Mouse (Mus musculus) limb, embryonic 13.5 days (tissue): ENCODE measurements around the gene Dcun1d1. TPM values are rescaled to one million over a fixed set of nuclear protein-coding genes. Genes with fewer than 3 reads are reported as not detected.

ENCODE experiments used
- ATAC-seq: fragments of 200-750 bp; cut with Nextera tagmentation; 2 replicates; pipeline ENCODE4 v1.8.0; 2017; ENCODE audit warnings: low read depth, moderate number of reproducible peaks, moderate TSS enrichment; ENCODE audit not compliant: low FRiP score
- H3K27ac ChIP-seq: fragments of 300-500 bp; sonication (generic); 2 replicates; pipeline ENCODE4 v1.5.1; 2015; ENCODE audit warnings: inconsistent platforms, mild to moderate bottlenecking, moderate library complexity
- H3K27me3 ChIP-seq: fragments of 300-500 bp; sonication (generic); 2 replicates; pipeline ENCODE4 v1.6.1; 2015; ENCODE audit warnings: mild to moderate bottlenecking, inconsistent platforms
- H3K36me3 ChIP-seq: fragments of 300-500 bp; sonication (generic); 2 replicates; pipeline ENCODE4 v1.6.1; 2015; ENCODE audit warnings: inconsistent platforms, mild to moderate bottlenecking, moderate library complexity
- H3K4me1 ChIP-seq: fragments of 300-500 bp; sonication (generic); 2 replicates; pipeline ENCODE4 v1.6.1; 2015; ENCODE audit warnings: inconsistent platforms
- H3K4me2 ChIP-seq: fragments of 300-500 bp; sonication (generic); replicated peaks from 2 replicates; pipeline ENCODE4 v1.6.1; 2015; ENCODE audit warnings: inconsistent platforms, mild to moderate bottlenecking, moderate library complexity
- H3K4me3 ChIP-seq: fragments of 300-500 bp; sonication (generic); 2 replicates; pipeline ENCODE4 v1.5.1; 2015; ENCODE audit warnings: moderate library complexity, mild to moderate bottlenecking, inconsistent platforms
- H3K9ac ChIP-seq: fragments of 300-500 bp; sonication (generic); 2 replicates; pipeline ENCODE4 v1.6.1; 2015; ENCODE audit warnings: mild to moderate bottlenecking, inconsistent platforms
- H3K9me3 ChIP-seq: fragments of 300-500 bp; sonication (generic); 2 replicates; pipeline ENCODE4 v1.6.1; 2016; ENCODE audit warnings: inconsistent platforms
- WGBS: fragments of 180-500 bp; shearing (Covaris S2); methylation state at CpG from one replicate; pipeline ENCODE4 v1.1.7; 2015; 5-methylcytosine and 5-hydroxymethylcytosine counted together
- polyA plus RNA-seq: library from polyadenylated mRNA; unstranded; fragments of >200 nt; fragmentation: Nextera tagmentation; extraction: Ambion mirVana; gene quantifications from 2 replicates; pipeline ENCODE4 v1.2.1, GENCODE M21; 2015

Gene Dcun1d1
- polyA plus RNA-seq, 1 experiment from 2014 or later: 112 TPM

DNA sequence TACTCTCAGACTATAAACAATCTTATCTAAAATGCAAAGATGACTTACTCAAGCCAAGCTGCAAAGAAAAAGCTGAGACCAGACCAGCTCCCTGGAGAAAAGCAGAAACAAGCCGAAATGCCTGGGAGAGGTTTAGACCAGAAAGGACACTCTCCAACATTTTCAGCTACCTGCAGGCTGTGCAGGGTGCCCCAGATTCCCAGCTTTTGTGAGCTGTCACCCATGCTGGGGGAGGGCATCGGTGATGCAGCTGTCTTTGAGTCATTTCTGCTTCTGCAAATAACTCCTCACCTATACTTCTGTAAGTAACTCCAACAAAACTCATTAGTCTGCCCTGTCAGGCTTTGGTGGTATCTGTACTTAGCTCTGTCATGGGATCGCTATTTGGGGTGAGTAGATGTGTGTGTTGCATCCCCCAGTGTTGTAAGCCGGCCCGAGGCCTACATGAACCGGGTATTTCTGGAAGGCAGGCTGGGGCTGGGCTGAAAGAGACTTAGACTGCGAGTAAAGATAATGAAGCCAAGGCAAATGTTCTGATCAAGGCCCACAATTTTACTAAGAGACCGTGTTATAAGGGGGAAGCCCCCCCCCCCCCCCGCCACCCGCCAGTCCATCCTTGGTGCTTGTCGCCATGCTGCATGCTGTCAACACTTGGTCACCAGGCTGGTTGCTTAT, 17.8 kb upstream of the Dcun1d1 start:
- Histone ChIP-seq H3K27me3 (no peaks in the 10 kb centered on the region), H3K27ac (no peak overlapping the region), H3K9me3 (no peaks in the 10 kb centered on the region), H3K36me3 (peaks cover 34% of the 10 kb centered on the region), H3K4me2 (no peak overlapping the region), H3K4me1 (0 out of 2 replicates have a peak, but pooled peaks cover 7% of the 10 kb centered on the region), H3K9ac (no peak overlapping the region), H3K4me3 (no peak overlapping the region)
- WGBS: 95% methylated on average over 10 of the region's 11 CpGs
- no peak for ATAC-seq

DNA sequence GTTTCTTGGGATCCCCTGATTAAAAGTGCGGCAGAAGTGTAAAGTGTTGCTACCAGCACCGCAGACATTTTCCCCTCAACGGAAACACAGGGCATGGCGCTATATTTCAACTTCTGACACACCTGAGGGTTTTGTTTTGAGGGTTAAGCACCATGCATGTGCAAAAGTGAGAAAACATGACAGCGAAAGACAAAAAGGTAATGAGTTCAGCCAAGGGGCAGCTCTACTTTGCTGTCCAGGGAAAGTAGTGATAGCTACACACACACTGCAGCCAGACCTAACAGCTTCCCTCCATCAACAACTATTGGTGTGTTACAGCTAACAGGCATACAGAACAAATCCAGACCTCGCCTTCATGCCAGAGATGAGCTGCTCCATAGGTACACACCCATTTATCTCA, 16.6 kb upstream of the Dcun1d1 start:
- Histone ChIP-seq H3K36me3 (peaks cover 23% of the 10 kb centered on the region), H3K4me3 (no peak overlapping the region), H3K27ac (no peak overlapping the region), H3K27me3 (no peaks in the 10 kb centered on the region), H3K9me3 (no peaks in the 10 kb centered on the region), H3K4me1 (0 out of 2 replicates have a peak, but pooled peaks cover 7% of the 10 kb centered on the region), H3K9ac (no peak overlapping the region), H3K4me2 (no peak overlapping the region)
- no peak for ATAC-seq
- WGBS: 89% methylated on average over 6 of the region's 6 CpGs

DNA sequence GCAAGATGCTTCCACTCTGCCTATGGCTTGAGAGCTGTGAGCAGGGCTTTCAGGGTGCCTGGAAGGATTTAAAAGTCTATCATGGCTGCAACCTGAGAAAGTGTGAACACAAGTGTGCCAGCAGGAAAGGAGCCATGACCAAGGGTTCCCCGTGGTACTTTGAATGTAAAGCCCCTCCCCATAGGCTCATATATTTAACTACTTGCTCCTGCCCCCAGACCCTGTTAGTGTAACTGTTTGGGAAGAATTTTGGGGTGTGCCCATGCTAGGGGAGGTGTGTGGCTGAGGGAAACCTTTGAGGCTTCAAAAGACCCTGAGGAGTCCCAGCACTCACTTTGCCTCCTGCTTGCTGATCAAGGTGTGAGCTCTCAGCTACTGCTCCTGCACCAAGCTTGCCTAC, 15.9 kb upstream of the Dcun1d1 start:
- ATAC-seq: peak; percentile 60; the same call in 1 of the 2 replicates
- H3K9ac ChIP-seq: no peak overlapping the region

DNA sequence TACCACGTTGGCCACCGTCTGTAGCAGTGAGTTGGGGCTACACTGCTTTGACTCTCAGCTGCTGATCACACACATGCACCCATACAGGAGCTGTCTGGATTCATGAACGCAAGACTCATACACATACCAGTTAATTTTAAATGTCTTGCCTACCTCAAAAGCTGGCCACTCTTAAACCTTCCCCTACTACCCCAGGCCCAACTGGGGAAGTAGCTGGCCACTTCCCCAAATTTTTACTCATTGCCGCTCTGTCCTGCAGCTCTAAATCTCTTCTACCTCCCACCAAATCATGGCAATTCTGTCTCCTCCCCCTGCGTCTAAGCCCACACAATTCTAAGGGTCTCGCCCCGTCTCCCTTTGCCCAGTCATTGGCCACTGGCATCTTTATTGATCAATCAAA, 11.0 kb upstream of the Dcun1d1 start:
- H3K4me2 ChIP-seq: no peak overlapping the region
- H3K4me3 ChIP-seq: no peak overlapping the region
- H3K9ac ChIP-seq: no peak overlapping the region
- no peak overlapping the region for H3K27ac ChIP-seq
- H3K4me1 ChIP-seq: 0 out of 2 replicates have a peak, but pooled peaks cover 4% of the 10 kb centered on the region
- no peaks in the 10 kb centered on the region for H3K36me3 ChIP-seq
- no peaks in the 10 kb centered on the region for H3K27me3 ChIP-seq
- H3K9me3 ChIP-seq: no peaks in the 10 kb centered on the region
- no peak for ATAC-seq
- WGBS: 92% methylated on average over 7 of the region's 7 CpGs

More for the DNA sequence above, 15.9 kb upstream of the Dcun1d1 start:
- H3K4me3 ChIP-seq: no peak overlapping the region
- H3K9me3 ChIP-seq: no peaks in the 10 kb centered on the region
- H3K36me3 ChIP-seq: peaks cover 18% of the 10 kb centered on the region
- H3K27ac ChIP-seq: no peak overlapping the region
- WGBS: 11% methylated on average over 1 of the region's 1 CpGs
- no peaks in the 10 kb centered on the region for H3K27me3 ChIP-seq
- H3K4me1 ChIP-seq: 0 out of 2 replicates have a peak, but pooled peaks cover 7% of the 10 kb centered on the region
- H3K4me2 ChIP-seq: no peak overlapping the region

DNA sequence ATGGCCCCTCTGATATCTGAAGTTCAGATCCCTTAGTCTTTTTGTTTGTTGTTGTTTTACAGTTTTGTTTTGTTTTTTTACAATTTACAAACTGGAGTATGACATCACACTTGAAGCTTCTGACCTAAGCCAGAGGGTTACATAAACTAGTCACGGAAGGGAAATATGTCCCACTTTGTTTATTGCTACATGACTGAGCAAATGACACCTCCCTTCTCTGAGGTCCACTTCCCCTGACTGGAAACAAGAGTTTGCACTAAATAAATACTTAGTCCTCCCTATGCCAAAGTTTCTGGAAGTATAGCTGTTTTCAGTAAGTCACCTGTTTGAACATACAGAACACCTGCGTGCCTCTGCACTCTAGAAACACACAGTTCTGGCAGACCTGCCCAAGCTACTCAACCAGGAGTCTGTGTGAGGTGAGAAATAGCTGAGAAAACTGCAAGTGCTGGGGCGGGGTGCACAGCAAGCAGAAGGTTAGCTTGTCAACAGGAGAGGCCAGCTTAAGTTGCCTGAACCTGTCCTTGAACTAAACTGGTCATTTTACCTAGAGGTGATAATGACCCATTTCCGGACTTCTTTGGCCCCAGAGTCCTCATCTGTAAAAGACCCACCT, 3.4 kb upstream of the Dcun1d1 start:
- Histone ChIP-seq H3K9ac (no peak overlapping the region), H3K4me3 (no peak overlapping the region), H3K27me3 (no peaks in the 10 kb centered on the region)

DNA sequence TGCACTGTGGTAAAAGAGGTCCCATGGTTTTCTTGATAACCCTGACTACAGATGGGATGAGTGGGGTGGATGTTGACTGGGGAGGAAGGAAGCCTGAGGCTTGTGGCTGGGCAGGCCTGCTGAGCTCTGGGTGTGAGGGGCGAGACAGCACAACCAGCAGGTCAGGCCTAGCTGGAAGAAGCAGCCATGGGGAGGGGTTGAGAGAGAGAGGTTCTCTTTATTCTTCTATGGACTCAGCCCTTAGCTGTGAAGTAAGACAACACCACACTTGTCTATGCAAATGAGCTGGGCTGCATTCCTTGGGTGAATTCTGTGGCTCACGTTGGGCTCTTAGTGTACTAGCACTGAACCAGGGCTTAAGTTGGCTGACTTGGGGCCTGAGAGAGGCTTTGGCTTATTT, 2.8 kb upstream of the Dcun1d1 start:
- WGBS: 31% methylated on average over 2 of the region's 2 CpGs
- Histone ChIP-seq H3K9me3 (no peaks in the 10 kb centered on the region), H3K4me2 (no peak overlapping the region), H3K27ac (no peak overlapping the region), H3K4me1 (no peaks in the 10 kb centered on the region), H3K4me3 (no peak overlapping the region), H3K36me3 (peaks cover 11% of the 10 kb centered on the region; the same call in 1 of the 2 replicates), H3K27me3 (no peaks in the 10 kb centered on the region), H3K9ac (no peak overlapping the region)
- no peak for ATAC-seq

More for the DNA sequence above, 3.4 kb upstream of the Dcun1d1 start:
- Histone ChIP-seq H3K9me3 (no peaks in the 10 kb centered on the region), H3K27ac (no peak overlapping the region), H3K4me2 (no peak overlapping the region), H3K36me3 (peaks cover 11% of the 10 kb centered on the region; the same call in 1 of the 2 replicates), H3K4me1 (no peaks in the 10 kb centered on the region)
- ATAC-seq: no peak
- 80% methylated on average over 4 of the region's 4 CpGs for WGBS

DNA sequence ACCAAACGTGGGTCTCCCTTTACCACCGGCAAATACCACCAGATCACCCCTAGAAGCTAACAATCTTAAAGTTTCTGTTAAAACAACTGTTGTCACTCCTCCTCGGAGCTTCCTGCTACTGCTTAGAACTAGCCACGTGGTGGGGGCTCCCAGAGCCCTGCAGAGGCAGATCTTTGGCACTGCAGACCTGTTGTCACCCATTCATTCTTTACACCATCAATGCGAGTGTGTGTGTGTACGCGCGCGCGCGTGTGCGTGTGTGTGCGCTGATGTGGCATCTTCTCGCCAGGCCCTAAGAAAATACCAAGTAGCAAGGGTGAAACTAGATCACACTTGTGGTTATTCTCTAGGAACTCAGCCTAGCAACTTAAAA, 3.9 kb downstream of the Dcun1d1 start:
- peak; percentile 45; the same call in 1 of the 2 replicates for ATAC-seq
- H3K4me3 ChIP-seq: peak overlapping the region; percentile 93
- H3K27me3 ChIP-seq: no peaks in the 10 kb centered on the region
- 1% methylated on average over 14 of the region's 14 CpGs for WGBS
- peaks cover 32% of the 10 kb centered on the region for H3K4me1 ChIP-seq
- peak overlapping the region; percentile 99 for H3K9ac ChIP-seq
- H3K27ac ChIP-seq: peak overlapping the region; percentile 93; the same call in 1 of the 2 replicates
- peaks cover 7% of the 10 kb centered on the region; the same call in 1 of the 2 replicates for H3K36me3 ChIP-seq
- H3K4me2 ChIP-seq: peak overlapping the region; percentile 90
- no peaks in the 10 kb centered on the region for H3K9me3 ChIP-seq

DNA sequence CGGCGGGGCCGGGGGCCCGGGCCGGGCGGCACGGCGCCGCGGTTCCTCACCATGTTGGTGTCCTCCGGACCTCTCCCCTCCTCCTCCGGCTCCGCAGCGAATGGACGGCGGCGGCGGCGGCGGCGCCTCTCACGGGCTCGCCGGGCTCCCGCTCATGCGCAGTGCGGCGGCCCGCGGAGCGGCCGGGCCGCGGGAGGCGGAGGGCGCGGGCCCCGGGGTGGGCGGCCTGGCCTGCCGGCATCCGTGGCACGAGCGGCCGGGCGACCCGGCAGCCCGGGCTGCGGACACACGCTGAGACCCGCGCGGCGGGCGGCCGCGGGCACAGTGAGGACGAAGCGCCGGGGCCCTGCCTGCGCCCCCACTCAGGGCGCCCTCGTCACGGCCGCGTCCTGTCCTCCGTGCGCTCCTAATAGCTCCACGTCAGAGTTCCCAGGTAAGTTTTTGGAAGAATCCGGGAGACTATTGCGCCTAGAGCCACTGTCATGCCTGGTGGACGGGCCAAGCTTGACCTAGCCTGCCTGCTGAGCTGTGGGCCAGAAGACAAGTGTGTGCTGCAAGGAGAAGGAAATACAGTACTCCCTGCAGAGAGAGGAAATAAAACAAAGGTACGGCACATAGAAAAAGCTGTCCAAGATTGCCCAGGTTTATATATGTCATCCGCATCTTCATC, 4.4 kb downstream of the Dcun1d1 start:
- Histone ChIP-seq H3K9ac (peak overlapping the region; percentile 99), H3K4me2 (peak overlapping the region; percentile 90), H3K27ac (peak overlapping the region; percentile 93), H3K36me3 (0 out of 2 replicates have a peak, but pooled peaks cover 7% of the 10 kb centered on the region), H3K27me3 (no peaks in the 10 kb centered on the region), H3K4me1 (peaks cover 32% of the 10 kb centered on the region), H3K9me3 (no peaks in the 10 kb centered on the region), H3K4me3 (peak overlapping the region; percentile 93)
- ATAC-seq: peak; percentile 93
- WGBS: 0% methylated on average over 51 of the region's 73 CpGs

DNA sequence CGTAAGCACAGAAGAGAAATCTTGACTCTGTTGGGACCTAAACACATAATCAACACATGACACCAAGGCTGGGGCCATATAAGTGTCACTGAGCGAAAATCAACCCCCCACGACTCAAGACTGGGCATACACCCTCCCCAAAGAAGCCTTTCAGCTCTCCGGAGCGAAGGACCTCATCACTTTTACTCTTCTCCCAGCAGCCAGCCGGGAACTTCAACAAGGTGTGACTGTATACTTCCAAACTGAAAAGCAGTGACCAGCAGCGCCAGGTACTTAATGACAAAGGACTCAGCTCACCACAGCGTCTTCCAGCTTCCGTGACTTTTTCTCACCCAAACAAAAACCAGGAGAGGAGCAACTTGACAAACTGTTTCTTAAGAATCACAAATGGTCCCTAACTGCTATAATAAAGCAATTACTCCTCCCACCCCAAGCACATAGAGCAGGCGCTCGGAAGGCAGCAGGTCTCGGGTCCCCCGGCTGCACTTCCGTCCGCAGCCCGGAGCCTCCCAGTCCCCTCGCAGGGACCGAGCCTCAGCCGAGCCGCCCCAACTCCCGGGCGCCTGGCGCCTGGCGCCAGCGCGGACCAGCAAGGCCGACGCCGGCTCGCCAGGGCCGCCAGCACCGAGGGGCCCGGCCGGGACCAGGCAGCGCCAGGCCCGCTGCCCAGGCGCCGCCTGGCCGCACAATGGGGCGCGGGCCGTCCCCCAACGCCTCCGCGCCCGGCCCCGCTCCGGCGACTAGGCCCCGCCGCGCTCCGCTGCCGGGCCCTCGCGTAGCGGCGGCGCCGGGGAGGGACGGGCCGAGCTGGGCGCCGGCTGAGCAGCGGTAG, 5.1 kb downstream of the Dcun1d1 start:
- Histone ChIP-seq H3K4me1 (peaks cover 32% of the 10 kb centered on the region), H3K4me3 (peak overlapping the region; percentile 93), H3K27ac (peak overlapping the region; percentile 93), H3K36me3 (0 out of 2 replicates have a peak, but pooled peaks cover 4% of the 10 kb centered on the region), H3K4me2 (peak overlapping the region; percentile 90), H3K9me3 (no peaks in the 10 kb centered on the region), H3K27me3 (no peaks in the 10 kb centered on the region), H3K9ac (peak overlapping the region; percentile 99)
- peak; percentile 67 for ATAC-seq
- WGBS: under 1% methylated on average over 64 of the region's 65 CpGs

DNA sequence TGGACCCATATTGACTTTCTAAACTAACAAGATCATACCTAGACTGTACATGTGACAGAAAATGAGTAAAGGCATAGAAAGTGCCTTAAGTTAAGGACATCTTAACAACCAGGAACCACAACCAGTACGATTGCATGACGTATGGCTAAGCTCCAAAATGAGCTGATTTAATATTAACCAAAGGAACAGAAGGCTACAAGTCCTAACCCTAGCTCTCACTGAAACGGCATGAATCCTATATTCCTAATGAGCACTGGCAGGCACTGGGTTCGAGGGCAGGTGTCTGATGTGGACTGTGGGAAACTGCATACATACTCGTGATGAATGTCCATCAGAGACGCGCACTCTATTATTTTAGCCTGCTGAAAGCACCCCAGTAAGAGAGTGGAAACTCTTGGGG, 5.9 kb downstream of the Dcun1d1 start:
- H3K27ac ChIP-seq: no peak overlapping the region
- H3K4me2 ChIP-seq: peak overlapping the region; percentile 90
- H3K9me3 ChIP-seq: no peaks in the 10 kb centered on the region
- H3K4me3 ChIP-seq: peak overlapping the region; percentile 93
- peaks cover 38% of the 10 kb centered on the region for H3K4me1 ChIP-seq
- peak overlapping the region; percentile 99 for H3K9ac ChIP-seq
- no peaks in the 10 kb centered on the region for H3K27me3 ChIP-seq
- ATAC-seq: no peak
- H3K36me3 ChIP-seq: no peaks in the 10 kb centered on the region
- WGBS: 30% methylated on average over 7 of the region's 7 CpGs

DNA sequence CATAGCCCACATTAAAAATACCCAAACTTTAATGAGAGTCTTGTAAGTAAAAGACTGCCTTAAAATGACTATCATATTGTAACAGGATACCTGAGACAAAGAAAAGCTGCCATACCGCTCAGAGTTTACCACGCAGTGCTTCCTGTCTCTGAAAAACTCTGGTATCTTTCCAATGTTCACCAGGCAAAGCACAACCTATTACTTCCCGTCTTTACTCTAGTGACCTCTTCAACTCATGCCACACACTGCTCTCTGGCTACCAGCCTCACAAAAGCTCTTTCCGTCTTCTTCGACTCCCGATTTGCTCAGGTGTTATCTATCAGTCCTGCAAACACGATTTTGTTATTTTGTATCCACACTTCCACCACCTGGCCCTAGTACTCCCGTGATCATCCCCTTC, 7.4 kb downstream of the Dcun1d1 start:
- peaks cover 38% of the 10 kb centered on the region for H3K4me1 ChIP-seq

More for the DNA sequence above, 7.4 kb downstream of the Dcun1d1 start:
- H3K9ac ChIP-seq: no peak overlapping the region
- no peaks in the 10 kb centered on the region for H3K27me3 ChIP-seq
- 59% methylated on average over 8 of the region's 8 CpGs for WGBS
- no peak overlapping the region for H3K4me3 ChIP-seq
- no peaks in the 10 kb centered on the region for H3K9me3 ChIP-seq
- H3K4me2 ChIP-seq: no peak overlapping the region; the same call in 1 of the 2 replicates
- H3K36me3 ChIP-seq: no peaks in the 10 kb centered on the region
- no peak overlapping the region for H3K27ac ChIP-seq
- no peak for ATAC-seq
